Mouse (Mus musculus) limb, embryonic 14.5 days (tissue): ENCODE results near the gene Atl2. TPM values are rescaled to one million over a fixed set of nuclear protein-coding genes. Genes with fewer than 3 reads are reported as not detected.

Source experiments
- ATAC-seq: fragments of 200-750 bp; cut with Nextera tagmentation; 2 replicates; pipeline ENCODE4 v1.8.0; 2017; ENCODE audit warnings: low read depth, moderate number of reproducible peaks, moderate TSS enrichment; ENCODE audit not compliant: low FRiP score
- DNase-seq: peaks from one replicate; pipeline ENCODE4 v3.0.0-alpha.2; 2015; ENCODE audit warnings: low spot score
- H3K27ac ChIP-seq: fragments of 300-500 bp; sonication (generic); replicated peaks from 2 replicates; pipeline ENCODE4 v1.5.1; 2014; ENCODE audit warnings: low read depth, mild to moderate bottlenecking, low read length, moderate library complexity, mixed read lengths
- H3K27me3 ChIP-seq: fragments of 300-500 bp; sonication (generic); 2 replicates; pipeline ENCODE4 v1.6.1; 2014; ENCODE audit warnings: low read length, mixed read lengths; ENCODE audit not compliant: control insufficient read depth, insufficient read depth
- H3K36me3 ChIP-seq: fragments of 300-500 bp; sonication (generic); 2 replicates; pipeline ENCODE4 v1.6.1; 2014; ENCODE audit warnings: mild to moderate bottlenecking, low read length, moderate library complexity, mixed read lengths; ENCODE audit not compliant: control insufficient read depth, insufficient read depth
- H3K4me1 ChIP-seq: fragments of 300-500 bp; sonication (generic); 2 replicates; pipeline ENCODE4 v1.6.1; 2014; ENCODE audit warnings: antibody characterized with exemption, low read length, mixed read lengths; ENCODE audit not compliant: control insufficient read depth, insufficient read depth
- H3K4me2 ChIP-seq: fragments of 300-500 bp; sonication (generic); replicated peaks from 2 replicates; pipeline ENCODE4 v1.6.1; 2014; ENCODE audit warnings: low read depth, mild to moderate bottlenecking, low read length, moderate library complexity; ENCODE audit not compliant: severe bottlenecking
- H3K4me3 ChIP-seq: fragments of 300-500 bp; sonication (generic); replicated peaks from 2 replicates; pipeline ENCODE4 v1.5.1; 2014; ENCODE audit warnings: low read length
- H3K9ac ChIP-seq: fragments of 300-500 bp; sonication (generic); 2 replicates; pipeline ENCODE4 v1.6.1; 2014; ENCODE audit warnings: mild to moderate bottlenecking, low read depth, low read length, moderate library complexity; ENCODE audit not compliant: severe bottlenecking
- H3K9me3 ChIP-seq: fragments of 300-500 bp; sonication (generic); 2 replicates; pipeline ENCODE4 v1.6.1; 2016; ENCODE audit warnings: low read length; ENCODE audit not compliant: control insufficient read depth
- POLR2A ChIP-seq: fragments of 200-500 bp; IDR thresholded peaks from 2 replicates; pipeline ENCODE4 v1.8.0; 2012; ENCODE audit warnings: inconsistent platforms, mild to moderate bottlenecking, moderate library complexity, borderline replicate concordance; ENCODE audit not compliant: insufficient read depth, insufficient read length; ENCODE audit errors: extremely low read depth
- WGBS: fragments of 180-500 bp; shearing (Covaris S2); extraction: QIAGEN DNeasy Blood & Tissue Kit; methylation state at CpG from one replicate; pipeline ENCODE4 v1.1.7; 2014; 5-methylcytosine and 5-hydroxymethylcytosine counted together
- polyA plus RNA-seq, 2 experiments: library from polyadenylated mRNA; depleted of rRNA in 1 of 2; stranded (reverse) in 1 of 2; unstranded in 1 of 2; fragments of >200 nt; fragmentation: Nextera tagmentation in 1 of 2; extraction: Ambion mirVana in 1 of 2; gene quantifications; 2 replicates each; pipeline versions ENCODE4 v1.2.1 to v1.2.3; 2012 to 2014

The Atl2 gene
- polyA plus RNA-seq, 2 experiments, result 25.9 to 26.1 TPM

DNA sequence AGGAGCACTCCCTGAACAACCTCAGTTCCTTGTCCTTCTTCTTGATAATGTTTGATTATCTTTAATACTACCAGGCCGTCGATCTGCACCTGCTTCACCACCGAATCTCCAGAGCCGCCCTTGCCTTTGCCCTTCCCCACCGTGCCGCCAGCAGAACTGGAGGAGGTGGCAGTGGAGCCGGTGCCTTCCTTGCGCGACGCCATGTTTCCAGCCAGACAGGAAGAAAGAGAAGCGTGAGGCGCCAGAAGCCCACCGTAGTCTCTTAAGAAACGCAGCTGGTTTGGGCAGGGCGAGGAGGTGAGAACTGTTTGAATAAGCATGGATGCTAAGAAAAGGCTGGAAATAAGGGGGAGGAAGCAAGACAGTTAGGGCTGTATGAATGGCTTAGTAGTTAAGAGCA, 38.4 kb upstream of the Atl2 start:
- no peak overlapping the region for H3K9ac ChIP-seq
- no peak overlapping the region for H3K4me2 ChIP-seq
- DNase-seq (no peak), ATAC-seq (no peak)
- no peak for TF ChIP-seq POLR2A
- H3K27me3 ChIP-seq, result no peaks in the 10 kb centered on the region
- H3K4me1 ChIP-seq, result 0 out of 2 replicates have a peak, but pooled peaks cover 4% of the 10 kb centered on the region
- H3K27ac ChIP-seq, result no peak overlapping the region
- WGBS, result 91% methylated on average over 15 of the region's 15 CpGs
- H3K36me3 ChIP-seq, result no peaks in the 10 kb centered on the region
- no peak overlapping the region for H3K4me3 ChIP-seq
- H3K9me3 ChIP-seq, result no peaks in the 10 kb centered on the region

- no peak overlapping the region for H3K4me3 ChIP-seq
- ATAC-seq, result no peak
- no peaks in the 10 kb centered on the region for H3K36me3 ChIP-seq
- WGBS, result 42% methylated on average over 5 of the region's 5 CpGs
- H3K9ac ChIP-seq, result no peak overlapping the region
- no peak overlapping the region for H3K4me2 ChIP-seq
- H3K4me1 ChIP-seq, result 0 out of 2 replicates have a peak, but pooled peaks cover 4% of the 10 kb centered on the region
- no peak overlapping the region for H3K27ac ChIP-seq
- no peaks in the 10 kb centered on the region for H3K27me3 ChIP-seq
- DNase-seq, result no peak
- no peaks in the 10 kb centered on the region for H3K9me3 ChIP-seq
- TF ChIP-seq POLR2A, result no peak
Observed at GRCm38 (mm10) chr17:79932676-79933278, 36.9 kb upstream of the Atl2 start.

DNA sequence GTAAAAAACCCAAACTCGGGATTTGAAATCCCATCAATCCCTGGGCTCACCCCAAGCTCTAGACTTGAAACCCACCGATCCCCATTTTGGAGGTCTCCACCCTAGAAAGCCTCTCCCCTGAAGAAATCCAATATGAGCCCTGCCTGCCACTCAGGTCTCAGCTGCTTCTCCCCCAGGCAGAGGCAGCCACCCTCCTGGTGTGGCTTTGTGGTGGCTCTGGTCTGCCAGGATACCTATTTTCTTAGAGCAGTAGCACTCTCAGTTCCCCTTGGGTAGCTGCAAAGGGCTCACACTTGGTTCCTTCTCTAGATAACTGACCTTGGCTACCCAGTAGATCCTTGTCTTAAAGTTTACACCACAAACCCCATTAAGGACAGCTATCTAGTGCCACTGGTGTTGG, 31.2 kb upstream of the Atl2 start:
- no peak for ATAC-seq
- H3K9me3 ChIP-seq, result no peaks in the 10 kb centered on the region
- TF ChIP-seq POLR2A, result no peak
- no peak overlapping the region for H3K4me3 ChIP-seq
- no peak overlapping the region for H3K9ac ChIP-seq
- no peak overlapping the region for H3K27ac ChIP-seq
- no peaks in the 10 kb centered on the region for H3K36me3 ChIP-seq
- no peak overlapping the region for H3K4me2 ChIP-seq
- no peaks in the 10 kb centered on the region for H3K27me3 ChIP-seq
- DNase-seq, result no peak
- 87% methylated on average over 2 of the region's 2 CpGs for WGBS
- H3K4me1 ChIP-seq, result no peaks in the 10 kb centered on the region

- Histone ChIP-seq H3K36me3 (no peaks in the 10 kb centered on the region), H3K4me3 (no peak overlapping the region), H3K27ac (no peak overlapping the region), H3K27me3 (no peaks in the 10 kb centered on the region), H3K4me2 (no peak overlapping the region), H3K4me1 (no peaks in the 10 kb centered on the region), H3K9ac (no peak overlapping the region), H3K9me3 (no peaks in the 10 kb centered on the region)
- TF ChIP-seq POLR2A, result no peak
- DNase-seq, result no peak
- ATAC-seq, result no peak
- WGBS, result 72% methylated on average over 3 of the region's 3 CpGs
Observed at GRCm38 (mm10) chr17:79926486-79926885, 30.6 kb upstream of the Atl2 start.

- Histone ChIP-seq H3K4me1 (no peaks in the 10 kb centered on the region), H3K4me3 (no peak overlapping the region), H3K27ac (no peak overlapping the region), H3K4me2 (no peak overlapping the region), H3K36me3 (no peaks in the 10 kb centered on the region), H3K9me3 (no peaks in the 10 kb centered on the region), H3K27me3 (no peaks in the 10 kb centered on the region), H3K9ac (no peak overlapping the region)
- TF ChIP-seq POLR2A, result no peak
- no peak for DNase-seq
- 90% methylated on average over 11 of the region's 11 CpGs for WGBS
- ATAC-seq, result no peak
Observed at GRCm38 (mm10) chr17:79925865-79926421, 30.0 kb upstream of the Atl2 start.

DNA sequence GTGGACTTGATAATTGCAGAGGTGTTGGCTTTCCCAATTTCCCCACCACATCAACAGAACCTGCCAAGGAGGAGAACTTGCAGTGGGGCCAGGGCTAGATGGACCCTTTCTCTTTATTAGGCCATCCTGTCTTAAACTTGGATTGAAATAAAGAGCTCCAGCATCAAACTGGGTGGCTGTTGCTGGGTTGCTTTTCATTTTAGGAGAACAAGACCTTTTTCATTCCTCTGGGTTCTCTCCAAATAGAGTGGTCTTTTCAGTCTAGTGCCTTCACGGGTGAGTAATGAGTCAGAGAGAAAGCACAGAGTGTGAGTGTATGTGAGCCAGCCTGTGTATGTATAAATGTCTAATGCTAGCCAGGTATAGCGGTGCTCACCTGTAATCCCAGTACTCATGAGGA, 24.4 kb upstream of the Atl2 start:
- no peaks in the 10 kb centered on the region for H3K9me3 ChIP-seq
- H3K27ac ChIP-seq, result no peak overlapping the region
- no peak overlapping the region for H3K4me2 ChIP-seq
- H3K27me3 ChIP-seq, result no peaks in the 10 kb centered on the region
- DNase-seq (peak; percentile 17), ATAC-seq (no peak)
- H3K4me1 ChIP-seq, result no peaks in the 10 kb centered on the region
- no peak for TF ChIP-seq POLR2A
- 66% methylated on average over 2 of the region's 2 CpGs for WGBS
- no peak overlapping the region for H3K4me3 ChIP-seq
- no peaks in the 10 kb centered on the region for H3K36me3 ChIP-seq
- no peak overlapping the region for H3K9ac ChIP-seq
